Mouse (Mus musculus) right cerebral cortex, postnatal 4 days (tissue): Measurements from ENCODE around the gene Pitpnm2.

Experiments
- DNase-seq: peaks from one replicate; pipeline ENCODE4 v3.0.0-alpha.2; 2022

Gene Pitpnm2

GRCm38 (mm10) chr5:124247296-124247695, 2.3 kb downstream of the Pitpnm2 start:
- DNase-seq: no peak

- no peak for DNase-seq
Observed at GRCm38 (mm10) chr5:124244885-124245284, 4.7 kb downstream of the Pitpnm2 start.

GRCm38 (mm10) chr5:124244449-124244848, 5.1 kb downstream of the Pitpnm2 start:
- no peak for DNase-seq

GRCm38 (mm10) chr5:124243236-124243901, 6.2 kb downstream of the Pitpnm2 start:
- no peak for DNase-seq

GRCm38 (mm10) chr5:124241686-124242444, 7.7 kb downstream of the Pitpnm2 start:
- DNase-seq: no peak

- DNase-seq: no peak
Observed at GRCm38 (mm10) chr5:124240841-124241685, 8.5 kb downstream of the Pitpnm2 start.

- DNase-seq: no peak
Observed at GRCm38 (mm10) chr5:124236180-124236579, 13.4 kb downstream of the Pitpnm2 start.

- DNase-seq: no peak
Observed at GRCm38 (mm10) chr5:124234778-124235177, 14.8 kb downstream of the Pitpnm2 start.

- no peak for DNase-seq
Observed at GRCm38 (mm10) chr5:124233874-124234661, 15.5 kb downstream of the Pitpnm2 start.

GRCm38 (mm10) chr5:124233144-124233465, 16.5 kb downstream of the Pitpnm2 start:
- DNase-seq: no peak

- no peak for DNase-seq
Observed at GRCm38 (mm10) chr5:124232360-124233143, 17.0 kb downstream of the Pitpnm2 start.

GRCm38 (mm10) chr5:124230461-124230860, 19.1 kb downstream of the Pitpnm2 start:
- DNase-seq: no peak

- no peak for DNase-seq
Observed at GRCm38 (mm10) chr5:124227193-124227592, 22.4 kb downstream of the Pitpnm2 start.

- no peak for DNase-seq
Observed at GRCm38 (mm10) chr5:124226494-124226893, 23.1 kb downstream of the Pitpnm2 start.

- no peak for DNase-seq
Observed at GRCm38 (mm10) chr5:124225891-124226290, 23.7 kb downstream of the Pitpnm2 start.

- no peak for DNase-seq
Observed at GRCm38 (mm10) chr5:124224321-124225092, 25.1 kb downstream of the Pitpnm2 start.

GRCm38 (mm10) chr5:124223574-124223973, 26.0 kb downstream of the Pitpnm2 start:
- DNase-seq: no peak

- no peak for DNase-seq
Observed at GRCm38 (mm10) chr5:124222696-124223095, 26.9 kb downstream of the Pitpnm2 start.

GRCm38 (mm10) chr5:124221736-124222040, 27.9 kb downstream of the Pitpnm2 start:
- DNase-seq: no peak

- peak; percentile 35 for DNase-seq
Observed at GRCm38 (mm10) chr5:124221037-124221735, 28.4 kb downstream of the Pitpnm2 start.

- DNase-seq: no peak
Observed at GRCm38 (mm10) chr5:124220551-124220950, 29.0 kb downstream of the Pitpnm2 start.
